13 mouse cellular contexts compared by ENCODE assay signal in the genomic region with DNA sequence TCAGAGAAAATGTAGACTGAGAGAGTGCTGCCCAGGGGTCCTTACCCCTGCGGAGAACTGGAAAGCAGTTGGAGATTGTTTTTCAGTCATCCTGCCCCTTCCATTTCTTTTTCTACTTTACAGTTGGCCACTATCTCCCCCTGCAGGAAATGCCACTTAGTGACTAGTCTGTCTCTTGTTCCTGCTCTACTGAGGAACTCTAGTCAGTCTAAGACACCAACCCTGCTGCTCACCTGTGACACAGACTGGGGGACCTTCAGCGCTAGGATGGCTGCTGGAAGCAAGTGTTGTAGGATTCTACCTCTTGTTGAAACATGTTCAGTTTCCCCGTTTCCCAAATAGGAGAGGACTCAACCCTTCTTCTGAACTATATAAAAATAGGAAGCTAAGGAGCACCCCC. TPM values are rescaled to one million over a fixed set of nuclear protein-coding genes. Genes with fewer than 3 reads are reported as not detected.
DNase-seq lines count a peak whose midpoint lies in the region; ATAC-seq and TF ChIP-seq lines count a peak whose summit lies in the region.
"Had no signal": no experiment of that assay in that cellular context is flagged by ENCODE, and none has a peak within 500 bp of the region (broad histone marks: within the 10 kb centered on the region; RNA-seq: fewer than 3 reads in every experiment).

No protein-coding gene starts in this region.

- TF ChIP-seq CTCF in layer of hippocampus, adult 2 months (conservative IDR thresholded peaks at IDR 0.05), result peak; percentile 51
- TF ChIP-seq CTCF in bone marrow macrophage, adult 2 months (IDR thresholded peaks at IDR 0.05; ENCODE audit: low read depth, low read length), result no peak
- TF ChIP-seq CTCF in stomach, postnatal 0 days (IDR thresholded peaks at IDR 0.05; ENCODE audit: low read depth), result peak; percentile 49

- H3K27me3 ChIP-seq in stomach, postnatal 0 days (ENCODE audit: control insufficient read depth, insufficient read depth, low read length), result no peaks in the 10 kb centered on the region
- H3K27me3 ChIP-seq: forebrain, embryonic 12.5 days; heart, embryonic 15.5 days; lung, embryonic 15.5 days; stomach, embryonic 15.5 days had no signal

- H3K9me3 ChIP-seq in stomach, postnatal 0 days (ENCODE audit: control insufficient read depth, low read length), result no peaks in the 10 kb centered on the region
- H3K9me3 ChIP-seq: forebrain, embryonic 12.5 days; heart, embryonic 15.5 days; lung, embryonic 15.5 days; stomach, embryonic 15.5 days had no signal

- no peak overlapping the region for H3K4me2 ChIP-seq in stomach, postnatal 0 days (replicated peaks; ENCODE audit: low read depth)
- H3K4me2 ChIP-seq: forebrain, embryonic 12.5 days; heart, embryonic 15.5 days; lung, embryonic 15.5 days; stomach, embryonic 15.5 days had no signal

- no peak overlapping the region for H3K9ac ChIP-seq in stomach, postnatal 0 days (ENCODE audit: low read length)
- H3K9ac ChIP-seq: forebrain, embryonic 12.5 days; heart, embryonic 15.5 days; lung, embryonic 15.5 days; stomach, embryonic 15.5 days had no signal

- no peak for TF ChIP-seq EP300 in stomach, postnatal 0 days (optimal IDR thresholded peaks at IDR 0.05)

- 61% methylated on average over 3 of the region's 3 CpGs for WGBS in stomach, postnatal 0 days

- no peak overlapping the region for H3K27ac ChIP-seq in layer of hippocampus, adult 2 months
- H3K27ac ChIP-seq in bone marrow macrophage, adult 2 months (ENCODE audit: insufficient read depth, low read depth, low read length), result peak overlapping the region; percentile 96
- H3K27ac ChIP-seq in stomach, postnatal 0 days (replicated peaks), result no peak overlapping the region
- H3K27ac ChIP-seq: forebrain, embryonic 12.5 days; heart, embryonic 15.5 days; lung, embryonic 15.5 days; stomach, embryonic 15.5 days had no signal

- TF ChIP-seq POLR2A in bone marrow macrophage, adult 2 months (IDR thresholded peaks at IDR 0.05; ENCODE audit: borderline replicate concordance, low read depth, low read length), result no peak

- no peaks in the 10 kb centered on the region for H3K36me3 ChIP-seq in stomach, postnatal 0 days (ENCODE audit: control insufficient read depth, insufficient read depth, low read length)
- H3K36me3 ChIP-seq: forebrain, embryonic 12.5 days; heart, embryonic 15.5 days; lung, embryonic 15.5 days; stomach, embryonic 15.5 days had no signal

- DNase-seq in layer of hippocampus, adult 2 months (ENCODE audit: low spot score in 2 of 2), result no peak
- no peak for DNase-seq in layer of hippocampus, postnatal 10 days (ENCODE audit: low spot score in 2 of 2)
- peak; percentile 23 to 60 for DNase-seq in CD8-positive naive resting alpha-beta T cell, adult 2 months (ENCODE audit: low read depth in 2 of 2, low spot score in 2 of 2)
- DNase-seq in stomach, postnatal 0 days (ENCODE audit: low spot score), result no peak
- no peak for DNase-seq in gastrocnemius, postnatal 36 days
- DNase-seq in right cerebral cortex, adult 18-20 months, result no peak
- DNase-seq: cerebellum, adult 9-11 months had no signal

- ATAC-seq in stomach, postnatal 0 days (ENCODE audit: low FRiP score, low TSS enrichment), result no peak

- H3K4me3 ChIP-seq in layer of hippocampus, adult 2 months, result no peak overlapping the region
- H3K4me3 ChIP-seq in bone marrow macrophage, adult 2 months (ENCODE audit: insufficient read depth, low read length), result no peak overlapping the region
- H3K4me3 ChIP-seq in stomach, postnatal 0 days (ENCODE audit: low read depth, low read length), result no peak overlapping the region
- H3K4me3 ChIP-seq: forebrain, embryonic 12.5 days; heart, embryonic 15.5 days; lung, embryonic 15.5 days; stomach, embryonic 15.5 days had no signal

- intact Hi-C loops in gastrocnemius, postnatal 36 days (cut with DNase I), result no loop called here

- H3K4me1 ChIP-seq in bone marrow macrophage, adult 2 months (ENCODE audit: control insufficient read depth, insufficient read depth, low read length), result peaks cover 49% of the 10 kb centered on the region
- no peaks in the 10 kb centered on the region for H3K4me1 ChIP-seq in stomach, postnatal 0 days (replicated peaks; ENCODE audit: control insufficient read depth, insufficient read depth)
- H3K4me1 ChIP-seq: forebrain, embryonic 12.5 days; lung, embryonic 15.5 days; stomach, embryonic 15.5 days had no signal

RNA-seq across cellular contexts. Expression of a gene that starts 5.9 kb away (rescaled TPM):
- total RNA-seq in layer of hippocampus, adult 2 months (2021), result not detected
- total RNA-seq in layer of hippocampus, postnatal 10 days (2021), result not detected
- polyA plus RNA-seq in bone marrow macrophage, adult 2 months (2012; ENCODE audit: insufficient read depth, insufficient read length, missing spikeins), result not detected in 2 replicates
- polyA plus RNA-seq in stomach, postnatal 0 days (2015; fragmentation: Nextera tagmentation; extraction: Ambion mirVana), result not detected in 2 replicates
- not detected for total RNA-seq in gastrocnemius, postnatal 36 days (2021)
- polyA plus RNA-seq: forebrain, embryonic 12.5 days; heart, embryonic 15.5 days; lung, embryonic 15.5 days; neural tube, embryonic 14.5 days; stomach, embryonic 15.5 days had no signal

RNA-seq across cellular contexts. Expression of a gene that starts 9.6 kb away (rescaled TPM):
- total RNA-seq in layer of hippocampus, adult 2 months (2021), result not detected
- total RNA-seq in layer of hippocampus, postnatal 10 days (2021), result under 1 TPM in 1 of 2 experiments, not detected in 1; 0.62 TPM
- polyA plus RNA-seq in bone marrow macrophage, adult 2 months (2012; ENCODE audit: insufficient read depth, insufficient read length, missing spikeins), result 129 and 135 TPM in 2 replicates
- 0.18 and 0.29 TPM in 2 replicates for polyA plus RNA-seq in stomach, postnatal 0 days (2015; fragmentation: Nextera tagmentation; extraction: Ambion mirVana)
- not detected for total RNA-seq in gastrocnemius, postnatal 36 days (2021)

RNA-seq across cellular contexts. Expression of a gene that starts 22.9 kb away (rescaled TPM):
- total RNA-seq in layer of hippocampus, adult 2 months (2021), result not detected
- total RNA-seq in layer of hippocampus, postnatal 10 days (2021), result not detected
- 78.8 and 104 TPM in 2 replicates for polyA plus RNA-seq in bone marrow macrophage, adult 2 months (2012; ENCODE audit: insufficient read depth, insufficient read length, missing spikeins)
- polyA plus RNA-seq in stomach, postnatal 0 days (2015; fragmentation: Nextera tagmentation; extraction: Ambion mirVana), result 0.16 and 0.25 TPM in 2 replicates
- total RNA-seq in gastrocnemius, postnatal 36 days (2021), result not detected
- polyA plus RNA-seq: forebrain, embryonic 12.5 days had no signal

RNA-seq across cellular contexts. Expression of a gene that starts 46.6 kb away (rescaled TPM):
- 1 to 10 TPM; 1.1 to 1.4 TPM for total RNA-seq in layer of hippocampus, adult 2 months (2021)
- 1 to 10 TPM; 1.1 to 1.7 TPM for total RNA-seq in layer of hippocampus, postnatal 10 days (2021)
- polyA plus RNA-seq in bone marrow macrophage, adult 2 months (2012; ENCODE audit: insufficient read depth, insufficient read length, missing spikeins), result 168 and 174 TPM in 2 replicates
- polyA plus RNA-seq in stomach, postnatal 0 days (2015; fragmentation: Nextera tagmentation; extraction: Ambion mirVana), result 57.9 and 58.5 TPM in 2 replicates
- 1 to 10 TPM; 4.2 to 9.4 TPM for total RNA-seq in gastrocnemius, postnatal 36 days (2021)

Comparison
In these comparisons a context has a peak if more than half of its experiments do, and no peak if none do; other contexts are left out.
1. DNase-seq: peak in CD8-positive naive resting alpha-beta T cell, adult 2 months (2 of 2); none in layer of hippocampus, adult 2 months (0 of 2), layer of hippocampus, postnatal 10 days (0 of 2), stomach, postnatal 0 days (single experiment), gastrocnemius, postnatal 36 days (0 of 2) and right cerebral cortex, adult 18-20 months (single experiment).